Mouse (Mus musculus) adipocyte (in vitro differentiated cells): ENCODE measurements around the gene Olfr668.
"Not testable (repeated sequence)": the region's sequence is repeated elsewhere in the genome, so short reads cannot be mapped to it uniquely, and the experiment has no call there.

Experiments
- DNase-seq: peaks from one replicate; pipeline ENCODE4 v3.0.0-alpha.2; 2016; ENCODE audit warnings: low spot score

Olfr668 gene

GRCm38 (mm10) chr7:104927957-104928356 lies at the start of gene Olfr668:
Olfr668 (minus strand) TSS chr7:104928057.
- no peak for DNase-seq

- peak; percentile 37 for DNase-seq
These were observed 44.6 kb upstream of the Olfr668 start for GRCm38 (mm10) chr7:104972507-104972906.

- peak; percentile 11 for DNase-seq
These were observed 34.7 kb upstream of the Olfr668 start, which contains the start of gene Olfr670 for GRCm38 (mm10) chr7:104962520-104962919. Olfr670 (minus strand) TSS chr7:104962620.

GRCm38 (mm10) chr7:104950234-104950633 lies 22.4 kb upstream of the Olfr668 start:
- DNase-seq: not testable (repeated sequence)

GRCm38 (mm10) chr7:104933940-104934339 lies 6.1 kb upstream of the Olfr668 start, which contains the start of gene Olfr669:
Olfr669 (plus strand) TSS chr7:104934240.
- DNase-seq: no peak

- DNase-seq: no peak
These were observed 6.5 kb downstream of the Olfr668 start, which contains the start of gene Olfr667 for GRCm38 (mm10) chr7:104921382-104921781. Olfr667 (minus strand) TSS chr7:104921482.

GRCm38 (mm10) chr7:104895852-104896251 lies 32.0 kb downstream of the Olfr668 start, which contains the start of gene Olfr666:
Olfr666 (minus strand) TSS chr7:104895952.
- DNase-seq: no peak

- DNase-seq: no peak
These were observed 50.1 kb downstream of the Olfr668 start, which contains the start of gene Olfr665 for GRCm38 (mm10) chr7:104877731-104878130. Olfr665 (plus strand) TSS chr7:104878031.
